Mouse (Mus musculus) lung, adult 2 months (tissue): ENCODE measurements around the gene Kcnip2. TPM values are rescaled to one million over a fixed set of nuclear protein-coding genes. Genes with fewer than 3 reads are reported as not detected.

ENCODE experiments used
- DNase-seq: peaks from one replicate; pipeline ENCODE4 v3.0.0; 2022
- H3K4me1 ChIP-seq: fragments of 200-500 bp; 2 replicates; pipeline ENCODE4 v1.6.1; 2011; ENCODE audit warnings: low read length; ENCODE audit not compliant: control insufficient read depth, insufficient read depth
- H3K4me3 ChIP-seq: fragments of 200-500 bp; replicated peaks from 2 replicates; pipeline ENCODE3; 2011; ENCODE audit warnings: low read depth, mild to moderate bottlenecking, control low read depth, low read length; ENCODE audit errors: extremely low read depth
- CTCF ChIP-seq: fragments of 200-500 bp; IDR thresholded peaks from 2 replicates; pipeline ENCODE4 v1.5.1; 2011; ENCODE audit warnings: mild to moderate bottlenecking, low read length, control low read depth; ENCODE audit not compliant: insufficient read depth
- POLR2A ChIP-seq: fragments of 200-500 bp; IDR thresholded peaks from 2 replicates; pipeline ENCODE4 v1.6.1; 2011; ENCODE audit warnings: low read depth, mild to moderate bottlenecking, control low read depth, low read length, borderline replicate concordance; ENCODE audit errors: extremely low read depth
- WGBS: fragments of 180-500 bp; shearing (Covaris S2); methylation state at CpG from one replicate; pipeline ENCODE4 v1.1.7; 2018; 5-methylcytosine and 5-hydroxymethylcytosine counted together
- polyA plus RNA-seq: library from polyadenylated mRNA; depleted of rRNA; stranded (reverse); fragments of >200 nt; gene quantifications from 2 replicates; pipeline ENCODE4 v1.2.3, GENCODE M21; 2012

The Kcnip2 gene
- polyA plus RNA-seq, 1 experiment = 1.1 TPM

- Histone ChIP-seq H3K4me1 (peaks cover 6% of the 10 kb centered on the region), H3K4me3 (no peak overlapping the region)
- DNase-seq = no peak
- 79% methylated on average over 3 of the region's 3 CpGs for WGBS
- no peak for TF ChIP-seq CTCF
- TF ChIP-seq POLR2A = no peak
These were observed 62.3 kb downstream of the Kcnip2 start for GRCm38 (mm10) chr19:45753551-45753950.

- 85% methylated on average over 7 of the region's 7 CpGs for WGBS
- TF ChIP-seq CTCF = no peak
- no peak for TF ChIP-seq POLR2A
- H3K4me3 ChIP-seq = no peak overlapping the region
- no peak for DNase-seq
- peaks cover 11% of the 10 kb centered on the region for H3K4me1 ChIP-seq
These were observed 64.0 kb downstream of the Kcnip2 start for GRCm38 (mm10) chr19:45751881-45752280.

- WGBS = under 1% methylated on average over 60 of the region's 60 CpGs
- peak; percentile 78 for DNase-seq
- H3K4me1 ChIP-seq = peaks cover 14% of the 10 kb centered on the region
- peak within 1 kb of the TSS; percentile 73 for H3K4me3 ChIP-seq
- TF ChIP-seq CTCF (no peak), POLR2A (no peak)
These were observed 66.4 kb downstream of the Kcnip2 start, which contains the start of gene Npm3 for GRCm38 (mm10) chr19:45749243-45750043. Npm3 (minus strand) TSS chr19:45749591.

GRCm38 (mm10) chr19:45748691-45749242 is 67.1 kb downstream of the Kcnip2 start:
- 1% methylated on average over 33 of the region's 33 CpGs for WGBS
- peak overlapping the region; percentile 73 for H3K4me3 ChIP-seq
- TF ChIP-seq CTCF = no peak
- no peak for TF ChIP-seq POLR2A
- DNase-seq = no peak
- H3K4me1 ChIP-seq = peaks cover 14% of the 10 kb centered on the region

GRCm38 (mm10) chr19:45748206-45748605 is 67.7 kb downstream of the Kcnip2 start:
- no peak for DNase-seq
- WGBS = 45% methylated on average over 9 of the region's 9 CpGs
- no peak overlapping the region for H3K4me3 ChIP-seq
- H3K4me1 ChIP-seq = peaks cover 14% of the 10 kb centered on the region
- TF ChIP-seq POLR2A (no peak), CTCF (no peak)

- peak; percentile 86 for DNase-seq
- TF ChIP-seq CTCF (peak; percentile 94), POLR2A (no peak)
- 31% methylated on average over 11 of the region's 11 CpGs for WGBS
These were observed 68.6 kb downstream of the Kcnip2 start for GRCm38 (mm10) chr19:45747028-45747867.

GRCm38 (mm10) chr19:45746153-45747020 is 69.5 kb downstream of the Kcnip2 start:
- DNase-seq = peak; percentile 80
- TF ChIP-seq CTCF (peak; percentile 90), POLR2A (no peak)
- H3K4me1 ChIP-seq = peaks cover 14% of the 10 kb centered on the region
- WGBS = 15% methylated on average over 29 of the region's 29 CpGs
- H3K4me3 ChIP-seq = no peak overlapping the region

More at GRCm38 (mm10) chr19:45747028-45747867, 68.6 kb downstream of the Kcnip2 start:
- no peak overlapping the region for H3K4me3 ChIP-seq
- peaks cover 14% of the 10 kb centered on the region for H3K4me1 ChIP-seq

- no peak for DNase-seq
- H3K4me3 ChIP-seq = no peak overlapping the region
- 16% methylated on average over 32 of the region's 32 CpGs for WGBS
- peaks cover 14% of the 10 kb centered on the region for H3K4me1 ChIP-seq
- TF ChIP-seq CTCF (no peak), POLR2A (no peak)
These were observed 70.3 kb downstream of the Kcnip2 start for GRCm38 (mm10) chr19:45745344-45746152.
